Mouse (Mus musculus) ovary, postnatal 36 days (tissue): ENCODE results near the gene Hoxc10.

Experiments
- DNase-seq: peaks from one replicate; pipeline ENCODE4 v3.0.0; 2022; ENCODE audit warnings: low spot score, mixed read lengths

Gene Hoxc10

GRCm38 (mm10) chr15:102945185-102946077 lies 21.2 kb upstream of the Hoxc10 start:
- DNase-seq, result no peak

DNA sequence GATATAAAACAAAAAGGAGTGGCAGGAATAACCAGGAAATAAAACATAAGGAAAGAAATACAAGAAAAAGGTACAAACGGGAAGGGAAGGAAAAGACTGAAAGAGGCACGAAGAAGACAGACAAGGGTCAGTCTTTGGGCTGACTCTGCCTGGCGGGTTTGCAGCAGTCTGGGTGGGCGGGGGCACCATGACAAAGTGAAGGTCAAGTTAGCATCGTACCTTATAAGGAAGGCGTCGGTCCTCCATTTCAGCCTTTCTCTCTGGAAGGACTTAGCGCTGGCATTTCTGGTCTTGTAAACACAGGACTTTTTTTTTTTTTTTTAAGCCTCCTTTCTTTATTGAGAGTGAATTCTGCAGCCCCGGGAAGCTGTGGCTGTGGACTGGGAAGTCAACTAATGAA lies 19.3 kb upstream of the Hoxc10 start:
- no peak for DNase-seq

DNA sequence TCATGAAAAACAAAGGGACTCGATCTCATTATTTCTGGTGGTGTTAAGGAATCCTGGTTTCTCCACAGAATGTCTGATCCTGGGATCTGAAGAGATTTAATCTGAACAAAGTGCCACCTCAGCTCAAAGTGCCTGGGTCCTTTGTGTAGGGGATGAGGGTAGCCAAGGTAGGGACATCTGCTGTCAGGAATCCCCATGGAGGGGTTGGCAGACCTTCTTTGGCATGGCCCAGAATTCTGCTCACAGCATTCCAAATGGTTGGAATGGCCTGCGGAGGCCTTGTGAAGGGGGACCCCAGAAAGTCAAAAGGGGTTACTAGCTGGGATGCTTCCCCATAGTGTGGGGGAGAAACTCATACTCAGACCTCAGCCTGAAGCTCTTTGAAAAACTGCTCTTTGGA lies 17.8 kb upstream of the Hoxc10 start:
- no peak for DNase-seq

DNA sequence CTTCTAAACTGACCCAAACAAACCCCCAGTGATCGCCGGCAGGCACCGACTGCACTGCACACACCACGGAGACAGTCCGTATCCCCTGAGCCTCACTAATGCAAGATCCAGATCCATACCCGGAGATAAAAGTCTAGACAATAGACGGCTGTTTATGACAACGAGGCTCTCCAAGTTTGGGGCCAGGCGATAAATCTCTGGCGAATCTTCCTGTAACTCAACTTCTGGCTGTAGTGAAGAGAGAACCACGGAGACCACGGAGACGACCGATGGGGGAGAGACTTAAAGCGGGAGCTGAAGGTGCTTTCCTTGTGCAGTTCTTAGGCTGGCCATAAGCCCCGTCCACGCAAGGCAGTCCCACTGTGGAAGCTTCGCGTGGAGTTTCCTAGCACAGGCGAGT lies 16.9 kb upstream of the Hoxc10 start:
- DNase-seq, result no peak

DNA sequence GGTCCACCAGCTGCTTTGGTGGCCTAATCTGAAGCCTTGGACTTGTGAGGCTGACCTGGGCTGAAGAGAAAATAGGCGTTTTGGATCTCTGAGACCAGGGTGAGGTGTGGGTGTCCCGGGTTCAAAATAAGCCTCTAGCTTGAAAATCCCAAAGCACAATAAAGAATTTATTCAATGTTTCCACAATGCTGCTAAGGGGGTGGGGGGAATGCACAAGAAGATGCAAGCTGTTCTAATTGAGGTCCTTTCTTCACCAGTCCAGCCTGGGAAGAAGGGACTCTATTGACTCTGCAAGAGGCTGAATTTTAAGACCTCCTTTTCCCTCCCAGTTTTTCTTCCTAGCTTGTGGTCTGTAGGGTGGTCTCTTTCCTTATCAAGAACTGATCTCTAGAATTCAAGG lies 15.7 kb upstream of the Hoxc10 start:
- DNase-seq, result no peak

- no peak for DNase-seq
These were observed 13.0 kb upstream of the Hoxc10 start for GRCm38 (mm10) chr15:102953561-102953960.

- DNase-seq, result no peak
These were observed 12.2 kb upstream of the Hoxc10 start, which contains the start of gene Hoxc11 for GRCm38 (mm10) chr15:102954192-102955006. Gene Hoxc11, plus strand, starts transcription at chr15:102954427.

DNA sequence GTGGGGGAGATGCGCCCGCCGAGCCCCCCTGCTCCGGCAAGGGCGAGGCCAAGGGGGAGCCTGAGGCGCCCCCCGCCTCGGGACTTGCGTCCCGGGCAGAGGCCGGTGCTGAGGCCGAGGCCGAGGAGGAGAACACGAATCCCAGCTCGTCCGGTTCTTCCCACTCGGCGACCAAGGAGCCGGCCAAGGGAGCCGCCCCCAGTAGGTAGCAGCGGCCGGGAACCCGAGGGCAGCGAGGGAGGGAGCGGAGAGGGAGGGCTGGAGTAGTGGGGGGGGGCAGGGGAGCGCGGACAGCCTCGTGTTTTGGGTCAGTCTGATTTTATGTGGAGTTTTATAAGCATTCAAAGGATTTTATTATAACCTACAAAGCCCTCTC lies 11.6 kb upstream of the Hoxc10 start:
- DNase-seq, result no peak

DNA sequence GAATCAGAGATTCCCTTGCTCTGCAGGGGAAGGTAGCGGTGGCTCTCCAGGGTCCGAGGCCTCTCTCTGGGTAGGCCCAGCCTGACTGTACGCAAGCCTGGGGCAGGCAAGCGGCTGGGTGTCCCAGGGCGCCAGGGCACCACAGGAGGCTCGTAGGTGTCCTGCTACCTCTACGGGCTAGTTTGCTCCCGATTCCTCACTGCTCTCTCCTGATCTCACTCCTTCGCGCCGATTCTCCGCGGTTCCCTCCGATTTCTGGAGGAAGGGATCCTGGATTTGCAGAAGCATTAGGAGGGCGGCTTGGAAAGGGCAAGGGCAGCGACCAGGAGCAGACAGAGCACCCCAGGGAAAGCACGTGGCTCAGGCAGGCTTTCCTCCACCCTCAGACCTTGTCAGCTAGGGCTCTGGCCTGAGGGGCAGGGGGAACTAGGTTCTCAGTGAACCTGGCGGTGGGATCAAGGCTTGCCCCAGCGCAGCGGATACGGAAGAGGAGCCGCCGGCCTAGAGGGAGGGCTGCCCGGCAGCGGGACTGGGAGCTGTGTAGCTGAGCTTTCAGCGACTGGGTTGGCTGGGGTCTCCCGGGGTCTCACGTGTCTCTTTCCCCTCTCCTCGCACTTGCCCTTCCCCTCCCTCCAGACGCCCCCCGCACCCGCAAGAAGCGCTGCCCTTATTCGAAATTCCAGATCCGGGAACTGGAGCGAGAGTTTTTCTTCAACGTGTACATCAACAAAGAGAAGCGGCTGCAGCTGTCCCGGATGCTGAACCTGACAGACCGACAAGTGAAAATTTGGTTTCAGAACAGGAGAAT lies 10.6 kb upstream of the Hoxc10 start:
- DNase-seq, result no peak

DNA sequence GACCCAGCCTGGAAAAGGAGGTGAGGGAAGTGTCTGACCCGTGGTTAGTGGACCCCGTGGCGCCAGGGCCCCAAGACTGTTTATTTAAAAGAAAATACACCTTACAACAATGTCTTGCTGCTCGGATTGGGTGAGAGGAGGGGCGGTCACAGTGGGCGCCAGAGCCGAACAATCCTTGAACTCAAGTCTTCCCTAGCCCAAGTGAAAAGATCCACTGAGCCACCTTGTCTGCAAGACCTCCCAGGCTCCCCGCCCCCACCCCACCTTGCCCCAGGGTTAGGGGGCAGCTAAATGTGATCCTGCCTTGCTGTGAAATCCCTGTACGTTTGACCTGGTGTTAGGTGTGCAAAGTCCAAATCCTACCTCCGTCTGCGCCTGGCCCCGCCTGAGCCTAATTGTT lies 9.7 kb upstream of the Hoxc10 start:
- DNase-seq, result no peak

DNA sequence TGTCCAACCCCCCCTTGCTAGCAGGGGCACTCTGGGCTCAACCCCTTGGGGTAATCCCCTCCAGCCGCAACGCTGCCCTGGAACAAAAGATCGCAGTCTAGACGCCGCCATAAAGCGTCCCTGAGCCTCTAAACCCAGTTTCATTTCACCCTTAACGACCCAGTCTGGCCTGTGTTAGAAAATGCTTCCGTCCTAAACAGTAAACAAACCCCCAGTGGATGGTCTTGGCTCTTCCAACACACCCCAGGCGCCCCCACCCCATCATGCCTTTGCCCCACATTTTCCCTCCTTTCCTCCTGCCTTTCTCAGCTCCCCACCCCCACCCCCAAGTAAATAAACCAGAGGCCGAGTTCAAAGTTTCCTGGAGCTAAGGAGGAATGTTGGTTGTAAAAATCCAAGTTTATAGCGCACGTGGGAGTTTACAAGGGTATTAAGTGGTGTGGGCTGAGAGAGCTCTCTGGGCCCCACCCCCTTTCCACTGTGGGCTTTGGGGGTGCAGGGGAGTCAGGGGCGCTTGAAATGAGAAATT lies 6.9 kb upstream of the Hoxc10 start:
- no peak for DNase-seq

DNA sequence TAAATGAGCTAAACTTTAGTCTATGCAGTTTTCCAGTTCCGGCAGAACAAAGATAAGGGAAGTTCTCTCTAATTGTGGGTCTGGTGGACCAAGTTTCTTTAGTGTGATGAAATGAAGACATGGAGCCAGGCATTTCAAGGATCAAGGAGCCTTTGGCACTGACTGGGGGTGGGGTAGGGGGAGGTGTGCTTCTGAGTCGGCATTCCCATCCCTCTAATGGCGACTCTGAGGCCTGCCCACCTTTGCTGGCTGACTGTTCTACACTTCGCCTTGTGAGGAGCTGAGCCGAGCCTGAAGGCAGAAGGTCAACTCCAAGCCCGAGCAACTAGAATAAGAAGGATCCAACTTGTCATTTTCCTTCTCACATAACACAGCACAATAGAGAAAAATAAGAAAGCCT lies 4.9 kb upstream of the Hoxc10 start:
- no peak for DNase-seq

DNA sequence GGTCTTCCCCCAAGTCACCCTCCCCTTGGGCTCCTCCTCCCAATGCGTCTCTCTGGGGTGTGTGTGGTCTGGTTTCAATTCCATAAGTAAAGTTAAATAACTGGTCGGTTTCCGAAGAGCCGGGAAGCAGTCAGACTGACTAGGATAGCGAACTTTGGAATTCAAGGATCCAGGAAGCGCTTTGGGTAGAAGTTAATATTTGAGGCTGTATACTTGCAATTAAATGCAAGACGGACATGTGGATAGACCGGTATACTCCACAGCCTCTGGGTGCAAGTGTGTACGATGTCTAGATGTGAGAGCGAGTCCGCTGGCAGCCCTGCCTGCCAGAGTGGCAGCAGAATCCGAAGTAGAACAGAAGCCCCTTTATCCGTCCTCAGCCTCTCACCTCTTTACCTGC lies 4.1 kb upstream of the Hoxc10 start:
- DNase-seq, result no peak

- DNase-seq, result no peak
These were observed 3.3 kb upstream of the Hoxc10 start for GRCm38 (mm10) chr15:102963259-102963658.

DNA sequence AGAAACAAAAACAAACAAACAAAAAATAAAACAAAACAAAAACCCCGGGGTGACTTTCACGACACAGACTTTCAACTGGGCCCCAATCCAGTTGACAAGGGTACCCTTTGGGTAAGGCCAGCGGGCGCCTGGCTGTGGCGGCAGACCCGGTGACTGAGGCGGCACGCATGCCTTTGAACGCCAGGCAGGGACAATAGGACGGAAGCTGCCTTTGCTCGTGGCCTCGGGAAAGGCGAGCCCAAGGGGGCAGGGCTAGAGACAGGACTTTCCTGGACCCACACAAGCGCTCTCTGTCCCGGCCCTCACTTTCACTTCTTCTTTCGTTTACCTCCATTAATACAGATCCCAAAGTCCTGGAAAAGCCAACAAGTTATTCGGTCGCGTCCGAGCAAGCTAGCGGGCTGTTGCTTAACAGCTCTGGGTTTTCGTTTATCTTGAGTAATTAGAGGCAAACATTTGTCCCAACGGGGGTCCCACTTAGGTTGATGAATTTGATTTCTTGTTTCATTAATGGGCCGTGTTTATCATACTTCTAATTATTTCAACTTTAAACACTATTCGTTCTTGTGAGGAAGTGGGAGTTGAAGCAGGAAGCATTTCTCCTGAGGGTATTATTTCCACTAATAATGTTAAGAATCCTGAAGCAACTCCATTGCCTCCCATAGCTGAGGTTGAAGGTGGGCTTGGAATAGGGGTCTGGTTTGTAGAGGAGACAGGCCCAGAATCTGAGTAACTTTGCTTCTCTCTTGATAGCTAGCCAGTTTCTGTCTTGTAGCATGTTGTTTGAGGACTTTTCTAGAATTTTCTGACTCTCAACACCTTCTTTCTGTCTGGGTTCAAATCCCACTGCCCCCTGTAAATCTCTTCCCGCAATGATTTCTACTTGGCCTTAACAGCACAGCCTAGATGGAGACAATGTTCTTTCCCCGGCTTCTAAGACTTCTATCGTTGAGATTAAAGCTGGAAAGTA lies 2.6 kb upstream of the Hoxc10 start:
- DNase-seq, result peak; percentile 34

DNA sequence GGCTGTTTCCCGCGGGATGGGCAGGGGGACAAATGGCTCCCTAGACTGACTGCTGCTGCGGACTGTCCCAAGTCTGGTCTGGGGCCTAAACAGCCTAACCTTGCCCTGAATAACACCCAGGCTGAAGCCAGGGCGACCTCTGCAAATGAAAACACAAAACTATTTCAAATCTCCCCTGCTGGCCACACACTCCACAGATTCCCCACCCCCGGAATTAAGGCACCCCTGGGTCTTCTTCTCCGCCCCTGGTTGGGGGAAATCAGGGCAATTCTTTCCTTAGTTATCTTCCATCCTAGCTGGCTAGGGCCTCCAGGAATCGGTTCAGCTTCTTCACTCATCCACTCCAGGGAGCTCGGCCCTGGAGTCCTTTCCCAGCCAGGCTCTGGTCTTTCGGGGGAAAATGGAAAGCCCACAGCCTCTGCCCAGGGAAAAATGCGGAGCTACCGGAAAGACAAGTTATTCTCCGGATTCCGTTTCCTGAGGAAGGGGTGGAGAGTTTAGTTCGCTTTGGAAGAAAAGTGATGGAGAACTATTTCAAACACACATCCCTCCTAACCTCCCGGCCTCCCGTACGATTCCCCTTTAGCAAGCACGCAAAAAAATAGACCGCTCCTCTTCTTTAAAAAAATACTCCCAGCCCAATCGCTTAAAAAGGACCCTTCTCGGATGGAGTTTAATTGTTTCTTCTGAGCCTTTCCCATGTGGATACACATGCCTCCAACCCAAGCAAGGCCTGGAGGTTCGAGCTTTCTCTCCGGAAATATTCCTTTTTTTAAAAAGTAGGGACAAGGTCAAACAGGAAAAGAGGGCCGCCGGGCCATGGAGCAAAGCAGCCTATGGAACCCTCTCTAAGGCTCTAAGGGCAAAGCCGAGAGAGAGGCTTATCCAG lies 1.3 kb upstream of the Hoxc10 start:
- no peak for DNase-seq

DNA sequence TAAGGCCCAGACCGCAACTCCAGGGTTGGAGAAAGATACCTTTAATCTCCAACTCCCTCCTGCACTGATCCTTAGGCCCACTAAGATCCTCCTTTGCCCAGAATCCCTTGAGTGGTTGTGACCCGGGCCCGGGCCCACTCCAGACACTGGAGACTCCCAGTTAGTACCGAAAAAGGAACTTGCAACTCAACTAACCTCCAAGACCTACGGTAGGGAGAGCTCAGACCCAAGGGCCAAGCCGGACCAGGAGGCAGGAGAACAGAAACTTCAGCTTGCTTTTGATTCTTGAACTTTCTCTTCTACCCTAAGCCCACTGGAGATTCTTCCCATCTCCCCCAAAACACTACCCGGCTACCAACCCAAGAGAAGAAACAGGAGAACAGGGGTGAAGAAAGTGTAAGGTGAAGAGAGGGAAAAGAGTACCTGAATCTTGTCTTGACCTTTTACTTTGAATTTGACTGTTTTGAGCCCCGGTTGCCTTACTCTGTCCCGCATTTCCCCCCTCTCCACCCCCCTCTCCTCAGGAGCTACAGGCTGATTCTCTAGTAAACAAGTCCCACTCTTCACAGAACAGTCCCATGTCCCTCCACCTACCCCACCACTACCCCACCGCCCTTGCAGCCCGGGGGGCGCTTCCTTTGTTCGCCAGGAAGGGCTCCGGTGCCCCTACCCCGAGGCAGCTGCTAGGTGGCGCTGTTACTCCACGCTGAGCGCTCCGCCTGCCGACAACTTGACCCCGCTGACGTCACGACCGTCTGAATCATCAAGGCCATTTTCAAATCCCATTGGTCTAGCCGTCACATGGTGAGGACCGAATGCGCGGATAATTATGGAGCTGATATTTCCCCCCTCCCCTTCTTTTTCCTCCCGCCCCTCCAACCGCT lies 462 bp upstream of the Hoxc10 start:
- peak; percentile 80 for DNase-seq

DNA sequence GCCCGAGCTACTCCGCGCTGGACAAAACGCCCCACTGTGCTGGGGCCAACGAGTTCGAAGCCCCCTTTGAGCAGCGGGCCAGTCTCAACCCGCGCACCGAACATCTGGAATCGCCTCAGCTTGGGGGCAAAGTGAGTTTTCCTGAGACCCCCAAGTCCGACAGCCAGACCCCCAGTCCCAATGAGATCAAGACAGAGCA lies 615 bp downstream of the Hoxc10 start, which contains the start of gene Hoxc5:
TSS of gene Hoxc5 (plus strand) at position 132 of the 199 bp plus-strand sequence.
- no peak for DNase-seq
